Mouse (Mus musculus): ENCODE measurements at regions not wholly inside any gene's neighbourhood (a gene's known extent, or its start where the extent isn't known, plus 50 kb on each side); places are given as distances from the start of the nearest gene placed in this dataset.
A peak's percentile ranks its signal among the peaks of the same experiment; 100 is the strongest.

- Histone ChIP-seq H3K27ac (ENCODE audit: insufficient read depth, low read length) (no peak overlapping the region), H3K4me3 (ENCODE audit: insufficient read depth, low read length) (no peak overlapping the region), H3K4me1 (ENCODE audit: control insufficient read depth, insufficient read depth, low read length) (no peaks in the 10 kb centered on the region)
- TF ChIP-seq POLR2A (IDR thresholded peaks at IDR 0.05; ENCODE audit: low read depth, low read length) (no peak), CTCF (IDR thresholded peaks at IDR 0.05; ENCODE audit: borderline replicate concordance, insufficient read depth, low read length) (no peak)
Observed at GRCm38 (mm10) chr1:35992227-35992909, 75.8 kb upstream of the Hs6st1 start.

- no peak for TF ChIP-seq POLR2A (IDR thresholded peaks at IDR 0.05; ENCODE audit: low read depth, low read length)
- Histone ChIP-seq H3K4me3 (ENCODE audit: insufficient read depth, low read length) (no peak overlapping the region), H3K4me1 (ENCODE audit: control insufficient read depth, insufficient read depth, low read length) (no peaks in the 10 kb centered on the region), H3K27ac (ENCODE audit: insufficient read depth, low read length) (no peak overlapping the region)
Observed at GRCm38 (mm10) chr1:35992937-35993336, 75.3 kb upstream of the Hs6st1 start.

GRCm38 (mm10) chr1:35995691-35996090, 72.5 kb upstream of the Hs6st1 start:
- no peak overlapping the region for H3K4me3 ChIP-seq (ENCODE audit: insufficient read depth, low read length)
- no peak for TF ChIP-seq POLR2A (IDR thresholded peaks at IDR 0.05; ENCODE audit: low read depth, low read length)
- no peak for TF ChIP-seq CTCF (IDR thresholded peaks at IDR 0.05; ENCODE audit: borderline replicate concordance, insufficient read depth, low read length)
- no peak overlapping the region for H3K27ac ChIP-seq (ENCODE audit: insufficient read depth, low read length)
- no peaks in the 10 kb centered on the region for H3K4me1 ChIP-seq (ENCODE audit: control insufficient read depth, insufficient read depth, low read length)

GRCm38 (mm10) chr1:36001319-36001718, 66.9 kb upstream of the Hs6st1 start:
- H3K4me1 ChIP-seq (ENCODE audit: control insufficient read depth, insufficient read depth, low read length): peaks cover 2% of the 10 kb centered on the region; the same call in 1 of the 2 replicates
- H3K4me3 ChIP-seq (ENCODE audit: insufficient read depth, low read length): no peak overlapping the region
- TF ChIP-seq CTCF (IDR thresholded peaks at IDR 0.05; ENCODE audit: borderline replicate concordance, insufficient read depth, low read length) (no peak), POLR2A (IDR thresholded peaks at IDR 0.05; ENCODE audit: low read depth, low read length) (no peak)
- H3K27ac ChIP-seq (ENCODE audit: insufficient read depth, low read length): no peak overlapping the region

- H3K27ac ChIP-seq (ENCODE audit: insufficient read depth, low read length): no peak overlapping the region
- peaks cover 3% of the 10 kb centered on the region; the same call in 1 of the 2 replicates for H3K4me1 ChIP-seq (ENCODE audit: control insufficient read depth, insufficient read depth, low read length)
- no peak overlapping the region for H3K4me3 ChIP-seq (ENCODE audit: insufficient read depth, low read length)
- TF ChIP-seq POLR2A (IDR thresholded peaks at IDR 0.05; ENCODE audit: low read depth, low read length) (no peak), CTCF (IDR thresholded peaks at IDR 0.05; ENCODE audit: borderline replicate concordance, insufficient read depth, low read length) (no peak)
Observed at GRCm38 (mm10) chr1:36001821-36002220, 66.4 kb upstream of the Hs6st1 start.

GRCm38 (mm10) chr1:36003592-36003991, 64.6 kb upstream of the Hs6st1 start:
- peaks cover 9% of the 10 kb centered on the region for H3K4me1 ChIP-seq (ENCODE audit: control insufficient read depth, insufficient read depth, low read length)
- no peak for TF ChIP-seq POLR2A (IDR thresholded peaks at IDR 0.05; ENCODE audit: low read depth, low read length)
- TF ChIP-seq CTCF (IDR thresholded peaks at IDR 0.05; ENCODE audit: borderline replicate concordance, insufficient read depth, low read length): no peak
- no peak overlapping the region for H3K4me3 ChIP-seq (ENCODE audit: insufficient read depth, low read length)
- H3K27ac ChIP-seq (ENCODE audit: insufficient read depth, low read length): no peak overlapping the region

- Histone ChIP-seq H3K4me1 (ENCODE audit: control insufficient read depth, insufficient read depth, low read length) (peaks cover 9% of the 10 kb centered on the region), H3K4me3 (ENCODE audit: insufficient read depth, low read length) (no peak overlapping the region), H3K27ac (ENCODE audit: insufficient read depth, low read length) (peak overlapping the region; percentile 30; the same call in 1 of the 2 replicates)
- no peak for TF ChIP-seq POLR2A (IDR thresholded peaks at IDR 0.05; ENCODE audit: low read depth, low read length)
- TF ChIP-seq CTCF (IDR thresholded peaks at IDR 0.05; ENCODE audit: borderline replicate concordance, insufficient read depth, low read length): no peak
Observed at GRCm38 (mm10) chr1:36008598-36008997, 59.6 kb upstream of the Hs6st1 start.

- TF ChIP-seq CTCF (IDR thresholded peaks at IDR 0.05; ENCODE audit: borderline replicate concordance, insufficient read depth, low read length) (no peak), POLR2A (IDR thresholded peaks at IDR 0.05; ENCODE audit: low read depth, low read length) (no peak)
- Histone ChIP-seq H3K4me1 (ENCODE audit: control insufficient read depth, insufficient read depth, low read length) (peaks cover 9% of the 10 kb centered on the region), H3K27ac (ENCODE audit: insufficient read depth, low read length) (peak overlapping the region; percentile 30; the same call in 1 of the 2 replicates), H3K4me3 (ENCODE audit: insufficient read depth, low read length) (no peak overlapping the region)
Observed at GRCm38 (mm10) chr1:36009010-36009619, 59.1 kb upstream of the Hs6st1 start.

GRCm38 (mm10) chr1:36010151-36010550, 58.0 kb upstream of the Hs6st1 start:
- Histone ChIP-seq H3K4me1 (ENCODE audit: control insufficient read depth, insufficient read depth, low read length) (peaks cover 9% of the 10 kb centered on the region), H3K4me3 (ENCODE audit: insufficient read depth, low read length) (no peak overlapping the region), H3K27ac (ENCODE audit: insufficient read depth, low read length) (no peak overlapping the region)
- no peak for TF ChIP-seq POLR2A (IDR thresholded peaks at IDR 0.05; ENCODE audit: low read depth, low read length)
- no peak for TF ChIP-seq CTCF (IDR thresholded peaks at IDR 0.05; ENCODE audit: borderline replicate concordance, insufficient read depth, low read length)

- H3K27ac ChIP-seq (ENCODE audit: insufficient read depth, low read length): no peak overlapping the region
- no peak overlapping the region for H3K4me3 ChIP-seq (ENCODE audit: insufficient read depth, low read length)
- TF ChIP-seq CTCF (IDR thresholded peaks at IDR 0.05; ENCODE audit: borderline replicate concordance, insufficient read depth, low read length) (no peak), POLR2A (IDR thresholded peaks at IDR 0.05; ENCODE audit: low read depth, low read length) (no peak)
- peaks cover 9% of the 10 kb centered on the region for H3K4me1 ChIP-seq (ENCODE audit: control insufficient read depth, insufficient read depth, low read length)
Observed at GRCm38 (mm10) chr1:36010834-36011233, 57.4 kb upstream of the Hs6st1 start.

Data from embryonic fibroblast, embryonic 13.5 days (primary cell).